Mouse (Mus musculus) hindbrain, embryonic 14.5 days (tissue): Measurements from ENCODE around the gene Olfr715b. TPM values are rescaled to one million over a fixed set of nuclear protein-coding genes. Genes with fewer than 3 reads are reported as not detected.
"Not testable (repeated sequence)": the region's sequence is repeated elsewhere in the genome, so short reads cannot be mapped to it uniquely, and the experiment has no call there.

Experiments
- ATAC-seq: fragments of 200-750 bp; cut with Nextera tagmentation; 2 replicates; pipeline ENCODE4 v1.8.0; 2017; ENCODE audit warnings: moderate number of reproducible peaks, mild to moderate bottlenecking, moderate TSS enrichment, moderate library complexity; ENCODE audit not compliant: low FRiP score
- DNase-seq: peaks from one replicate; pipeline ENCODE4 v3.0.0-alpha.2; 2015; ENCODE audit warnings: low spot score
- H3K27ac ChIP-seq: fragments of 300-500 bp; sonication (generic); 2 replicates; pipeline ENCODE4 v1.5.1; 2014; ENCODE audit warnings: mild to moderate bottlenecking, moderate library complexity
- H3K27me3 ChIP-seq: fragments of 300-500 bp; sonication (generic); 2 replicates; pipeline ENCODE4 v1.6.1; 2014; ENCODE audit warnings: mild to moderate bottlenecking, low read length, mixed read lengths; ENCODE audit not compliant: control insufficient read depth, insufficient read depth
- H3K36me3 ChIP-seq: fragments of 300-500 bp; sonication (generic); replicated peaks from 2 replicates; pipeline ENCODE4 v1.6.1; 2014; ENCODE audit not compliant: control insufficient read depth, insufficient read depth
- H3K4me1 ChIP-seq: fragments of 300-500 bp; sonication (generic); replicated peaks from 2 replicates; pipeline ENCODE4 v1.6.1; 2014; ENCODE audit warnings: antibody characterized with exemption, low read length, mixed read lengths; ENCODE audit not compliant: control insufficient read depth, insufficient read depth
- H3K4me2 ChIP-seq: fragments of 300-500 bp; sonication (generic); replicated peaks from 2 replicates; pipeline ENCODE4 v1.6.1; 2014; ENCODE audit warnings: mild to moderate bottlenecking, moderate library complexity
- H3K4me3 ChIP-seq: fragments of 300-500 bp; sonication (generic); replicated peaks from 2 replicates; pipeline ENCODE4 v1.5.1; 2014; ENCODE audit warnings: mild to moderate bottlenecking, low read length
- H3K9ac ChIP-seq: fragments of 300-500 bp; sonication (generic); 2 replicates; pipeline ENCODE4 v1.6.1; 2014
- H3K9me3 ChIP-seq: fragments of 300-500 bp; sonication (generic); 2 replicates; pipeline ENCODE4 v1.6.1; 2016; ENCODE audit warnings: low read length; ENCODE audit not compliant: control insufficient read depth
- WGBS: fragments of 180-500 bp; shearing (Covaris S2); extraction: QIAGEN DNeasy Blood & Tissue Kit; methylation state at CpG from one replicate; pipeline ENCODE4 v1.1.7; 2014; 5-methylcytosine and 5-hydroxymethylcytosine counted together
- polyA plus RNA-seq: library from polyadenylated mRNA; unstranded; fragments of >200 nt; fragmentation: Nextera tagmentation; extraction: Ambion mirVana; gene quantifications from 2 replicates; pipeline ENCODE4 v1.2.1, GENCODE M21; 2014

Olfr715b gene
- polyA plus RNA-seq: not detected in 2 replicates

- DNase-seq, H3K27me3 ChIP-seq, H3K4me2 ChIP-seq, H3K4me3 ChIP-seq, H3K9ac ChIP-seq, H3K9me3 ChIP-seq, H3K27ac ChIP-seq, H3K36me3 ChIP-seq, ATAC-seq, H3K4me1 ChIP-seq: not testable (repeated sequence)
- 94% methylated on average over 1 of the region's 2 CpGs for WGBS
Measured at GRCm38 (mm10) chr7:107110269-107110668, at the start of gene Olfr715b. Gene Olfr715b (minus strand): TSS chr7:107110369.

DNA sequence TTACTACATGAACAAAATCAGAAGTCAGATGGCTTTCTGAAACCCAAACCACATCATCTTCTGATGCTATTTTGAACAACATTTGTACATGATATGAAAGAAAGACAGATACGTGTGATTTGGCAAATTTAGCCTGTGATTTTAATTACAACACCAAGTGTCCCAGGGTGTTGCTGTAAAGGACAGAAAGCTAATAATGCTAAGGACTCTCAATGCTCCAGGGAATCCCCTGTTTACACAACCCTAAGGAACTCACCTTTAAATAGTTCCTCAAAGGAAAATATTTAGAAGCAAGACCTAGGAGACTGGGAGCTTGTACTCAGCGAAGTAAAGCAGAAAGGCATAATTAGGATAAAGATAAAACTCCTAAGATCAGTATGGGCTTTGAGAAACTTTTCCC, 27.9 kb upstream of the Olfr715b start, which contains the start of gene Olfr716:
Gene Olfr716, plus strand, starts transcription at position 301 of the 400 bp plus-strand sequence.
- H3K4me1 ChIP-seq, H3K27ac ChIP-seq, DNase-seq, H3K27me3 ChIP-seq, H3K4me3 ChIP-seq, H3K4me2 ChIP-seq, ATAC-seq, H3K9me3 ChIP-seq, H3K36me3 ChIP-seq, H3K9ac ChIP-seq: not testable (repeated sequence)
- 77% methylated on average over 2 of the region's 2 CpGs for WGBS

GRCm38 (mm10) chr7:107130983-107131382, 20.8 kb upstream of the Olfr715b start, which contains the start of gene Olfr715:
Gene Olfr715 (minus strand): TSS chr7:107131083.
- ATAC-seq, H3K4me1 ChIP-seq, H3K27me3 ChIP-seq, H3K9ac ChIP-seq, H3K36me3 ChIP-seq, H3K27ac ChIP-seq, H3K4me2 ChIP-seq, H3K4me3 ChIP-seq, H3K9me3 ChIP-seq, DNase-seq: not testable (repeated sequence)
- WGBS: 93% methylated on average over 1 of the region's 3 CpGs

DNA sequence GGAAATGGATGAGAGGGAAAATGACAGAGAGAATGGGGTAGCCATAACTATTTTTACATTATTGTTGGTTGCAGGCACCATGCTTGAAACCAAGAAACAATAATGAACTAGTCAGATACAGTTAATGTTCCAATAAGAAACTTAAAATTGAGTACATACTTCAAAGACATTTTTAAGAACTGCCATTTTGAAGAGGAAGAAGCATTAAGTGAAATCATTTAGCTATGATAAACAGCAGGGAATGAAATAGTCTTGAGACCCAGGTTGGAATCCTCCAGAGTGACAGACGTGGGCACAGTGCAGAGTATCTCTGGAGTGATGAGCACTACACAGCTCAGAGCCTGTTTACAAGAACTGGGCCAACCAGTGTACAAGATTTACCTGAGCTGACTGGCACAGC, 17.2 kb downstream of the Olfr715b start, which contains the start of gene Olfr17:
Gene Olfr17, plus strand, starts transcription at position 301 of the 400 bp plus-strand sequence.
- Histone ChIP-seq H3K9me3 (no peaks in the 10 kb centered on the region), H3K27me3 (no peaks in the 10 kb centered on the region), H3K4me2 (no peak within 1 kb of the TSS), H3K36me3 (no peaks in the 10 kb centered on the region), H3K9ac (no peak within 1 kb of the TSS), H3K27ac (no peak within 1 kb of the TSS), H3K4me3 (no peak within 1 kb of the TSS), H3K4me1 (no peaks in the 10 kb centered on the region)
- 54% methylated on average over 1 of the region's 1 CpGs for WGBS
- ATAC-seq (no peak), DNase-seq (no peak)

DNA sequence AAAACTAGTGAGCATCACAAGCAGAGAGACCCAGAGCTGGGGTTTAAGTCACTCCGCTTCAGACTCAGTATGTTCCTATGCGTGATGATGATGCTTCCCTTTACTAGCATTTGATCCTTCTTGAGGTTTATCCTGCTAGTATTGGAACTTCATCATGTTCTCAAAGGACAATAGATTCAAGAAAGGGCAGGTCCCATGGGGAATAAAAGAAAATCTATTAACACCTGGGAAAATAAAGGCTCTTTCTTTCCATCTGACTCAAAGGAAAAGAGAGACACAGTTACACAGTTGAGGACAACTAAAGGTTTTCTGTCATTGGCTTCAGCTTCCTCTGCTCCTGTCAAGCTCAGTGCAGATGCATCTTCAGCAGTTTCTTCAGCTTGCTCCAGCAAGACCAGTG, 39.5 kb downstream of the Olfr715b start, which contains the start of gene Olfr714:
Gene Olfr714, plus strand, starts transcription at position 301 of the 400 bp plus-strand sequence.
- H3K9me3 ChIP-seq: no peaks in the 10 kb centered on the region
- no peak within 1 kb of the TSS for H3K9ac ChIP-seq
- ATAC-seq (no peak), DNase-seq (no peak)
- H3K4me3 ChIP-seq: no peak within 1 kb of the TSS
- WGBS: 91% methylated on average over 2 of the region's 2 CpGs
- H3K4me1 ChIP-seq: no peaks in the 10 kb centered on the region
- H3K36me3 ChIP-seq: no peaks in the 10 kb centered on the region
- no peak within 1 kb of the TSS for H3K27ac ChIP-seq
- H3K27me3 ChIP-seq: no peaks in the 10 kb centered on the region
- no peak within 1 kb of the TSS for H3K4me2 ChIP-seq

Other genes starting within 250 kb of the Olfr715b start
- gene Olfr704, start 247.2 kb downstream of the Olfr715b start, polyA plus RNA-seq: not detected in 2 replicates
- not detected in 2 replicates for gene Olfr705, start 233.5 kb downstream of the Olfr715b start, polyA plus RNA-seq
- not detected in 2 replicates for gene Olfr706, start 222.2 kb downstream of the Olfr715b start, polyA plus RNA-seq
- gene Olfr707, start 209.1 kb downstream of the Olfr715b start, polyA plus RNA-seq: not detected in 2 replicates
- gene Olfr1532-ps1, start 202.4 kb downstream of the Olfr715b start, polyA plus RNA-seq: not detected in 2 replicates
- gene Olfr709-ps1, start 178.2 kb downstream of the Olfr715b start, polyA plus RNA-seq: not detected in 2 replicates
- gene Olfr710, start 162.1 kb downstream of the Olfr715b start, polyA plus RNA-seq: not detected in 2 replicates
- not detected in 2 replicates for gene Olfr6, start 146.4 kb downstream of the Olfr715b start, polyA plus RNA-seq
- gene Olfr711, start 134.9 kb downstream of the Olfr715b start, polyA plus RNA-seq: not detected in 2 replicates
- gene Olfr2, start 104.3 kb downstream of the Olfr715b start, polyA plus RNA-seq: not detected in 2 replicates
- not detected in 2 replicates for gene Olfr713, start 79.2 kb downstream of the Olfr715b start, polyA plus RNA-seq
- gene Olfr714, start 39.4 kb downstream of the Olfr715b start, polyA plus RNA-seq: not detected in 2 replicates
- gene Olfr17, start 17.1 kb downstream of the Olfr715b start, polyA plus RNA-seq: not detected in 2 replicates
- gene Olfr715, start 20.7 kb upstream of the Olfr715b start, polyA plus RNA-seq: not detected in 2 replicates
- not detected in 2 replicates for gene Olfr716, start 28.0 kb upstream of the Olfr715b start, polyA plus RNA-seq
- gene Nlrp14, start 56.6 kb upstream of the Olfr715b start, polyA plus RNA-seq: not detected in 2 replicates
- gene Rbmxl2, start 99.1 kb upstream of the Olfr715b start, polyA plus RNA-seq: not detected in 2 replicates